Mouse (Mus musculus): ENCODE data around the gene Lsmem1.

DNA sequence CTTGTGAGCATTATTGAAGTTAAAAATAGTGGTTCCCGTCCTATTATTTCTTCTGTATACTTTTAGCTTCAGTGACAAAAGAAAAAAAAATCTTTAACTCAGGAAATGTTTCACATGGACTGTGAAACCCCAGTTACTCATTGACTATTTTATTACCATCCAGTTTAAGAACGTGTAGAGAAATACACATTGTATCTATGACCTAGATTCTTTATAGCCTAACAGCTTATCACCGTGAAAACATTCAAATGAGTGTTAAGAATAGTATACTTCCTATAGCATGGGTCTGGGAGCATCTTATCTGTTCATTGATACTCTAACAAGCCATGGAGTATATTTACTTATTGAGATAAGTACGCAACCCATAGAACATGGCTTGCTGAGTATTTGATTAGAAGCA, 52.0 kb downstream of the Lsmem1 start:
- TF ChIP-seq CTCF (IDR thresholded peaks at IDR 0.05; ENCODE audit: low read depth) (no peak), EP300 (IDR thresholded peaks at IDR 0.05; ENCODE audit: low read depth) (no peak)

Data from heart, postnatal 0 days (tissue).